Mouse (Mus musculus): Measurements from ENCODE around the gene Spen.

GRCm38 (mm10) chr4:141544536-141544935 is 6.1 kb upstream of the Spen start:
- TF ChIP-seq TAL1 (IDR thresholded peaks at IDR 0.05; ENCODE audit: low read length) (no peak), GATA1 (IDR thresholded peaks at IDR 0.05; ENCODE audit: low read length) (no peak)
